ENCODE assay signal across 12 mouse cellular contexts in the genomic region with DNA sequence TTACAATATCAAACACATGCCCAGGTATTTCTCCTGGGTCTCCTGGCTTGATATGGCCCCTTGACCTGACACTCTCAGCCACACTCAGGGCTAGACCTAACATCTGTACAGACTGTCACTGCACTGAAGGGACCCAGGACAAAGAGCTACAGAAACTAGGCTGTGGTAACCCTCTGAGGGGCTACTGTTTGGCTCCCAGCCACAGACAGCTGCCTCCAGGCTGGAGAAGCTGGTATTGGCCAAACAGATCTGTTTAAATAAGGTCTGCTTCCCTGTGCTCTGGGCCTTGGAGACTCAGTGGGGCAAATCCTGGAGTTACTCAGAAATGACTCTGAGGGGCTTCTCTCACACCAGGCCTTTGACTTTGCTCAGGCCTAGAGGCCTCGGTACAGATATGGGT.
DNase-seq lines count a peak whose midpoint lies in the region; ATAC-seq lines count a peak whose summit lies in the region.
"Had no signal": no experiment of that assay in that cellular context is flagged by ENCODE, and none has a peak within 500 bp of the region (broad histone marks: within the 10 kb centered on the region; RNA-seq: fewer than 3 reads in every experiment).

No protein-coding gene starts in this region.

- H3K36me3 ChIP-seq in hindbrain, embryonic 12.5 days, result no peaks in the 10 kb centered on the region
- no peaks in the 10 kb centered on the region for H3K36me3 ChIP-seq in midbrain, embryonic 12.5 days

- H3K9ac ChIP-seq in hindbrain, embryonic 12.5 days, result no peak overlapping the region; the same call in 1 of the 2 replicates
- H3K9ac ChIP-seq in midbrain, embryonic 12.5 days (replicated peaks), result no peak overlapping the region
- H3K9ac ChIP-seq: lung, embryonic 14.5 days had no signal

- 77% methylated on average over 1 of the region's 1 CpGs for WGBS in hindbrain, embryonic 12.5 days
- 69% methylated on average over 1 of the region's 1 CpGs for WGBS in midbrain, embryonic 12.5 days

- DNase-seq in right cerebral cortex, postnatal 4 days, result peak; percentile 18
- no peak for DNase-seq in right cerebral cortex, adult 18-20 months
- DNase-seq in lung, postnatal 36 days, result no peak
- DNase-seq in embryo, embryonic 11 days, result no peak
- DNase-seq: adrenal gland, postnatal 36 days; kidney, postnatal 25 days; liver; lung, embryonic 14.5 days had no signal

- peak overlapping the region; percentile 92 for H3K27ac ChIP-seq in hindbrain, embryonic 12.5 days
- peak overlapping the region; percentile 92 for H3K27ac ChIP-seq in midbrain, embryonic 12.5 days (replicated peaks)

- no peaks in the 10 kb centered on the region for H3K27me3 ChIP-seq in hindbrain, embryonic 12.5 days
- no peaks in the 10 kb centered on the region for H3K27me3 ChIP-seq in midbrain, embryonic 12.5 days

- H3K4me3 ChIP-seq in hindbrain, embryonic 12.5 days, result no peak overlapping the region
- no peak overlapping the region for H3K4me3 ChIP-seq in midbrain, embryonic 12.5 days

- H3K9me3 ChIP-seq in hindbrain, embryonic 12.5 days (replicated peaks), result no peaks in the 10 kb centered on the region
- no peaks in the 10 kb centered on the region for H3K9me3 ChIP-seq in midbrain, embryonic 12.5 days

- H3K4me1 ChIP-seq in hindbrain, embryonic 12.5 days, result peaks cover 19% of the 10 kb centered on the region
- peaks cover 19% of the 10 kb centered on the region for H3K4me1 ChIP-seq in midbrain, embryonic 12.5 days

- peak; percentile 26; the same call in 1 of the 2 replicates for ATAC-seq in hindbrain, embryonic 12.5 days (ENCODE audit: low FRiP score)
- ATAC-seq in midbrain, embryonic 12.5 days (ENCODE audit: low FRiP score, low read depth), result no peak
- no peak for ATAC-seq in inflammation-experienced regulatory T-cells, adult 6 months
- ATAC-seq: intestine, embryonic 16.5 days had no signal

- no peak overlapping the region for H3K4me2 ChIP-seq in hindbrain, embryonic 12.5 days (replicated peaks)
- no peak overlapping the region for H3K4me2 ChIP-seq in midbrain, embryonic 12.5 days (replicated peaks)
- H3K4me2 ChIP-seq: lung, embryonic 14.5 days had no signal
